Mouse (Mus musculus): ENCODE data around the gene Mad1l1. TPM values are rescaled to one million over a fixed set of nuclear protein-coding genes. Genes with fewer than 3 reads are reported as not detected.

The Mad1l1 gene
- total and polyA plus RNA-seq, 2 experiments = 6.7 to 14.4 TPM

- peak; percentile 13 for DNase-seq (ENCODE audit: extremely low read depth, low read depth, low spot score)
- no peak overlapping the region for H3K4me3 ChIP-seq (ENCODE audit: insufficient read depth, low read depth, low read length)
- H3K36me3 ChIP-seq (ENCODE audit: control insufficient read depth, insufficient read depth, low read length) = no peaks in the 10 kb centered on the region
- H3K27me3 ChIP-seq (ENCODE audit: control insufficient read depth, insufficient read depth, low read length) = no peaks in the 10 kb centered on the region
- peaks cover 7% of the 10 kb centered on the region for H3K4me1 ChIP-seq (ENCODE audit: control insufficient read depth, insufficient read depth, low read length)
- no peak overlapping the region for H3K9ac ChIP-seq (ENCODE audit: low read depth, low read length)
- peaks cover 14% of the 10 kb centered on the region; the same call in 1 of the 2 replicates for H3K79me2 ChIP-seq (ENCODE audit: control insufficient read depth, insufficient read depth, low read length)
- no peak overlapping the region for H3K27ac ChIP-seq (replicated peaks; ENCODE audit: insufficient read depth, low read depth, low read length)
- TF ChIP-seq POLR2A (IDR thresholded peaks at IDR 0.05; ENCODE audit: extremely low read depth, insufficient read depth, low read length) = no peak
- TF ChIP-seq CTCF (IDR thresholded peaks at IDR 0.05; ENCODE audit: low read depth, low read length) = no peak
- 76% methylated on average over 4 of the region's 4 CpGs for WGBS
Measured at GRCm38 (mm10) chr5:140173181-140173580, 148.2 kb downstream of the Mad1l1 start.

GRCm38 (mm10) chr5:140171710-140172109 lies 149.6 kb downstream of the Mad1l1 start:
- H3K27ac ChIP-seq (replicated peaks; ENCODE audit: insufficient read depth, low read depth, low read length) = peak overlapping the region; percentile 34; the same call in 1 of the 2 replicates
- peaks cover 15% of the 10 kb centered on the region; the same call in 1 of the 2 replicates for H3K79me2 ChIP-seq (ENCODE audit: control insufficient read depth, insufficient read depth, low read length)
- 29% methylated on average over 1 of the region's 1 CpGs for WGBS
- no peak for TF ChIP-seq CTCF (IDR thresholded peaks at IDR 0.05; ENCODE audit: low read depth, low read length)
- no peak for TF ChIP-seq POLR2A (IDR thresholded peaks at IDR 0.05; ENCODE audit: extremely low read depth, insufficient read depth, low read length)
- H3K36me3 ChIP-seq (ENCODE audit: control insufficient read depth, insufficient read depth, low read length) = no peaks in the 10 kb centered on the region
- H3K27me3 ChIP-seq (ENCODE audit: control insufficient read depth, insufficient read depth, low read length) = no peaks in the 10 kb centered on the region
- H3K4me1 ChIP-seq (ENCODE audit: control insufficient read depth, insufficient read depth, low read length) = peaks cover 16% of the 10 kb centered on the region
- no peak overlapping the region for H3K9ac ChIP-seq (ENCODE audit: low read depth, low read length)
- peak; percentile 71 for DNase-seq (ENCODE audit: extremely low read depth, low read depth, low spot score)
- H3K4me3 ChIP-seq (ENCODE audit: insufficient read depth, low read depth, low read length) = no peak overlapping the region

DNA sequence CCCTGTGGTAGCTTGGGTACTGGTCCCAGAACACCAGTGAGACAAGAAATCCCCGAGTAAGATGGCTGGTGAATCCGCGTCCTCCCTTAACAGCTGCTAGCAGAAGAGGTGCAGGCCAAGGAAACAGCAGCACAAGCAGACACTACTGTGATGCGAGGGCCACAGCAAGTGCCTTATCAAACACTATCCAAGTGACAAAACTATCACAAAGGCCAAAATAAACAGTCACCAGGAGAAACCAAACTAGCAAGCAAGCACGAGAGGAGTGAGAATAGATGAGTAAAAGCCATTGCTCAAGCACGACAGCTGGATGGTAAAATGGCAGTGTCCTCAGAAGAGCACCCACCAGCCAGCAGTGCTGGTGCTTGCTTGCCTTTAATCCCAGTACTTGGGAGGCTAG lies 153.8 kb downstream of the Mad1l1 start:
- no peaks in the 10 kb centered on the region for H3K36me3 ChIP-seq (ENCODE audit: control insufficient read depth, insufficient read depth, low read length)
- TF ChIP-seq CTCF (IDR thresholded peaks at IDR 0.05; ENCODE audit: low read depth, low read length) (no peak), POLR2A (IDR thresholded peaks at IDR 0.05; ENCODE audit: extremely low read depth, insufficient read depth, low read length) (no peak)
- WGBS = 48% methylated on average over 6 of the region's 6 CpGs
- H3K4me1 ChIP-seq (ENCODE audit: control insufficient read depth, insufficient read depth, low read length) = peaks cover 15% of the 10 kb centered on the region
- DNase-seq (ENCODE audit: extremely low read depth, low read depth, low spot score) = peak; percentile 61
- H3K27ac ChIP-seq (replicated peaks; ENCODE audit: insufficient read depth, low read depth, low read length) = no peak overlapping the region
- H3K79me2 ChIP-seq (ENCODE audit: control insufficient read depth, insufficient read depth, low read length) = peaks cover 19% of the 10 kb centered on the region; the same call in 1 of the 2 replicates
- no peak overlapping the region for H3K4me3 ChIP-seq (ENCODE audit: insufficient read depth, low read depth, low read length)
- no peak overlapping the region for H3K9ac ChIP-seq (ENCODE audit: low read depth, low read length)
- no peaks in the 10 kb centered on the region for H3K27me3 ChIP-seq (ENCODE audit: control insufficient read depth, insufficient read depth, low read length)

GRCm38 (mm10) chr5:140167080-140167479 lies 154.3 kb downstream of the Mad1l1 start:
- TF ChIP-seq CTCF (IDR thresholded peaks at IDR 0.05; ENCODE audit: low read depth, low read length) = no peak
- TF ChIP-seq POLR2A (IDR thresholded peaks at IDR 0.05; ENCODE audit: extremely low read depth, insufficient read depth, low read length) = no peak
- Histone ChIP-seq H3K36me3 (ENCODE audit: control insufficient read depth, insufficient read depth, low read length) (no peaks in the 10 kb centered on the region), H3K79me2 (ENCODE audit: control insufficient read depth, insufficient read depth, low read length) (peaks cover 19% of the 10 kb centered on the region; the same call in 1 of the 2 replicates), H3K27me3 (ENCODE audit: control insufficient read depth, insufficient read depth, low read length) (no peaks in the 10 kb centered on the region), H3K27ac (replicated peaks; ENCODE audit: insufficient read depth, low read depth, low read length) (no peak overlapping the region), H3K9ac (ENCODE audit: low read depth, low read length) (no peak overlapping the region), H3K4me3 (ENCODE audit: insufficient read depth, low read depth, low read length) (no peak overlapping the region), H3K4me1 (ENCODE audit: control insufficient read depth, insufficient read depth, low read length) (peaks cover 13% of the 10 kb centered on the region)
- DNase-seq (ENCODE audit: extremely low read depth, low read depth, low spot score) = peak; percentile 27
- WGBS = 70% methylated on average over 6 of the region's 6 CpGs

GRCm38 (mm10) chr5:140163947-140164346 lies 157.4 kb downstream of the Mad1l1 start:
- no peak for TF ChIP-seq CTCF (IDR thresholded peaks at IDR 0.05; ENCODE audit: low read depth, low read length)
- no peak for TF ChIP-seq POLR2A (IDR thresholded peaks at IDR 0.05; ENCODE audit: extremely low read depth, insufficient read depth, low read length)
- H3K4me3 ChIP-seq (ENCODE audit: insufficient read depth, low read depth, low read length) = no peak overlapping the region
- no peaks in the 10 kb centered on the region for H3K27me3 ChIP-seq (ENCODE audit: control insufficient read depth, insufficient read depth, low read length)
- WGBS = 96% methylated on average over 6 of the region's 6 CpGs
- H3K4me1 ChIP-seq (ENCODE audit: control insufficient read depth, insufficient read depth, low read length) = peaks cover 9% of the 10 kb centered on the region
- no peak overlapping the region for H3K27ac ChIP-seq (replicated peaks; ENCODE audit: insufficient read depth, low read depth, low read length)
- no peak for DNase-seq (ENCODE audit: extremely low read depth, low read depth, low spot score)
- peaks cover 14% of the 10 kb centered on the region; the same call in 1 of the 2 replicates for H3K79me2 ChIP-seq (ENCODE audit: control insufficient read depth, insufficient read depth, low read length)
- no peak overlapping the region for H3K9ac ChIP-seq (ENCODE audit: low read depth, low read length)
- no peaks in the 10 kb centered on the region for H3K36me3 ChIP-seq (ENCODE audit: control insufficient read depth, insufficient read depth, low read length)

- no peak for DNase-seq (ENCODE audit: extremely low read depth, low read depth, low spot score)
- whole genome bisulfite sequencing = 62% methylated on average over 6 of the region's 6 CpGs
- Histone ChIP-seq H3K9ac (ENCODE audit: low read depth, low read length) (no peak overlapping the region), H3K27ac (replicated peaks; ENCODE audit: insufficient read depth, low read depth, low read length) (no peak overlapping the region), H3K4me1 (ENCODE audit: control insufficient read depth, insufficient read depth, low read length) (peaks cover under 1% of the 10 kb centered on the region; the same call in 1 of the 2 replicates), H3K36me3 (ENCODE audit: control insufficient read depth, insufficient read depth, low read length) (no peaks in the 10 kb centered on the region), H3K4me3 (ENCODE audit: insufficient read depth, low read depth, low read length) (no peak overlapping the region), H3K79me2 (ENCODE audit: control insufficient read depth, insufficient read depth, low read length) (peaks cover 14% of the 10 kb centered on the region; the same call in 1 of the 2 replicates), H3K27me3 (ENCODE audit: control insufficient read depth, insufficient read depth, low read length) (no peaks in the 10 kb centered on the region)
- no peak for TF ChIP-seq POLR2A (IDR thresholded peaks at IDR 0.05; ENCODE audit: extremely low read depth, insufficient read depth, low read length)
- no peak for TF ChIP-seq CTCF (IDR thresholded peaks at IDR 0.05; ENCODE audit: low read depth, low read length)
Measured at GRCm38 (mm10) chr5:140162071-140162845, 159.1 kb downstream of the Mad1l1 start.

Data from liver, adult 2 months (tissue).